Mouse (Mus musculus) neural tube, embryonic 14.5 days (tissue): Measurements from ENCODE around the gene Olfr640. TPM values are rescaled to one million over a fixed set of nuclear protein-coding genes. Genes with fewer than 3 reads are reported as not detected.

Source experiments
- ATAC-seq: fragments of 200-750 bp; cut with Nextera tagmentation; 2 replicates; pipeline ENCODE4 v1.8.0; 2017; ENCODE audit warnings: low read depth, mild to moderate bottlenecking, moderate TSS enrichment, moderate library complexity
- H3K27ac ChIP-seq: fragments of 300-500 bp; sonication (generic); 2 replicates; pipeline ENCODE4 v1.5.1; 2014; ENCODE audit warnings: low read depth, mild to moderate bottlenecking, control low read depth, low read length, moderate library complexity, mixed read lengths
- H3K27me3 ChIP-seq: fragments of 300-500 bp; sonication (generic); 2 replicates; pipeline ENCODE4 v1.6.1; 2014; ENCODE audit warnings: low read length; ENCODE audit not compliant: control insufficient read depth, insufficient read depth
- H3K36me3 ChIP-seq: fragments of 300-500 bp; sonication (generic); 2 replicates; pipeline ENCODE4 v1.6.1; 2014; ENCODE audit warnings: low read length, mixed read lengths; ENCODE audit not compliant: control insufficient read depth, insufficient read depth
- H3K4me1 ChIP-seq: fragments of 300-500 bp; sonication (generic); 2 replicates; pipeline ENCODE4 v1.6.1; 2014; ENCODE audit warnings: low read length; ENCODE audit not compliant: control insufficient read depth, insufficient read depth
- H3K4me2 ChIP-seq: fragments of 300-500 bp; sonication (generic); 2 replicates; pipeline ENCODE4 v1.6.1; 2014; ENCODE audit warnings: mild to moderate bottlenecking, low read depth, low read length, control low read depth
- H3K4me3 ChIP-seq: fragments of 300-500 bp; sonication (generic); 2 replicates; pipeline ENCODE4 v1.5.1; 2014; ENCODE audit warnings: low read depth, low read length, control low read depth, mixed read lengths
- H3K9ac ChIP-seq: fragments of 300-500 bp; sonication (generic); replicated peaks from 2 replicates; pipeline ENCODE4 v1.6.1; 2014; ENCODE audit warnings: low read depth, mild to moderate bottlenecking, control low read depth, low read length, mixed read lengths
- H3K9me3 ChIP-seq: fragments of 300-500 bp; sonication (generic); 2 replicates; pipeline ENCODE4 v1.6.1; 2016; ENCODE audit warnings: low read length; ENCODE audit not compliant: control insufficient read depth
- WGBS: fragments of 180-500 bp; shearing (Covaris S2); extraction: QIAGEN DNeasy Blood & Tissue Kit; methylation state at CpG from one replicate; pipeline ENCODE4 v1.1.7; 2014; 5-methylcytosine and 5-hydroxymethylcytosine counted together
- polyA plus RNA-seq: library from polyadenylated mRNA; unstranded; fragments of >200 nt; fragmentation: Nextera tagmentation; extraction: Ambion mirVana; gene quantifications from 2 replicates; pipeline ENCODE4 v1.2.1, GENCODE M21; 2014

Gene Olfr640
- polyA plus RNA-seq = not detected in 2 replicates

- Histone ChIP-seq H3K9me3 (no peaks in the 10 kb centered on the region), H3K27me3 (no peaks in the 10 kb centered on the region), H3K4me3 (no peak within 1 kb of the TSS), H3K27ac (no peak within 1 kb of the TSS), H3K9ac (no peak within 1 kb of the TSS), H3K36me3 (no peaks in the 10 kb centered on the region), H3K4me1 (no peaks in the 10 kb centered on the region), H3K4me2 (no peak within 1 kb of the TSS)
- WGBS = 72% methylated on average over 6 of the region's 6 CpGs
- ATAC-seq = no peak
Observed at GRCm38 (mm10) chr7:104025473-104025872, at the start of gene Olfr640. TSS of gene Olfr640 (minus strand) at chr7:104025573.

- no peak for ATAC-seq
- no peak within 1 kb of the TSS for H3K27ac ChIP-seq
Observed at GRCm38 (mm10) chr7:104071769-104072168, 46.4 kb upstream of the Olfr640 start, which contains the start of gene Olfr644. TSS of gene Olfr644 (minus strand) at chr7:104071869.

DNA sequence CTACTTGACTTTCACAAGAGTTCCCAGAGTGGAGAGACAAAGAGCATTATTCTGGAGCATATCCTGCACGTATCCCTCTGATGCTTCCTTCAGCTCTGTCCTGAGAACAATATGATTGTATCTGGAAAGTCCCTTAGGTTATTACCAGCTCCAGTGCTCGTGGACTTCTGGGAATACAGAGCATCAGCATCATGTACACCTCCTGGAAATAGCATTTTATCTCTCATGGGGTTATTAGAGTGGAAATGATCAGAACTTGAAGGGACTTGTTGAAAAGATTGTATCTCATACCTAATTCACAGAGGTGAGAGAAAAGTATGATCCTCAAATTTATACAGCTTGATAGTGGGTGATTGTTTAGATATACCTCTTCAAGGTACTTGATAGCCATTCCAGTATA lies 36.0 kb upstream of the Olfr640 start, which contains the start of gene 4930516K23Rik:
Gene 4930516K23Rik, minus strand, starts transcription at position 101 of the 400 bp plus-strand sequence.
- Histone ChIP-seq H3K27me3 (no peaks in the 10 kb centered on the region), H3K4me2 (no peak within 1 kb of the TSS), H3K27ac (no peak within 1 kb of the TSS), H3K4me1 (no peaks in the 10 kb centered on the region), H3K4me3 (no peak within 1 kb of the TSS), H3K9me3 (no peaks in the 10 kb centered on the region), H3K9ac (no peak within 1 kb of the TSS), H3K36me3 (no peaks in the 10 kb centered on the region)
- WGBS = 53% methylated on average over 2 of the region's 2 CpGs
- ATAC-seq = no peak

More at GRCm38 (mm10) chr7:104071769-104072168, 46.4 kb upstream of the Olfr640 start, which contains the start of gene Olfr644:
- no peak within 1 kb of the TSS for H3K4me2 ChIP-seq
- H3K36me3 ChIP-seq = no peaks in the 10 kb centered on the region
- WGBS = 78% methylated on average over 2 of the region's 2 CpGs
- no peaks in the 10 kb centered on the region for H3K27me3 ChIP-seq
- no peaks in the 10 kb centered on the region for H3K9me3 ChIP-seq
- H3K4me3 ChIP-seq = no peak within 1 kb of the TSS
- H3K4me1 ChIP-seq = no peaks in the 10 kb centered on the region
- no peak within 1 kb of the TSS for H3K9ac ChIP-seq

DNA sequence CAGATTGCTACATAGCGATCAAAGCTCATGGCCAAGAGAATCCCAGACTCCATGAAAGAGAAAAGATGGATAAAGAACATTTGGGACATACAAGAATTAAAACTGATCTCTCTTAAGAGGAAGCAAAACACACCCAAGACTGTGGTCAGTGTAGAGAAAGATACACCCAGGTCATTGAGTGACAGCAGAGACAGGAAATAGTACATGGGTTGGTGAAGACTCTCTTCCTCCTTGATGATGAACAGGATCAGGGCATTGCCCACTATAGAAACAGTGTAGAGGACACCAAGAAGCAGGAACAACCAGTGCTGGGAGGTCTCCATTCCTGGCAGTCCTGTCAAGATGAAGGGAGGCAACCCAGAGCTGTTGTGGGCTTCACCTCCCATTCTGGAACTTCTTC lies 33.8 kb upstream of the Olfr640 start:
- Histone ChIP-seq H3K27me3 (no peaks in the 10 kb centered on the region), H3K9ac (no peak overlapping the region), H3K27ac (no peak overlapping the region), H3K36me3 (no peaks in the 10 kb centered on the region), H3K4me1 (no peaks in the 10 kb centered on the region), H3K4me2 (no peak overlapping the region), H3K9me3 (no peaks in the 10 kb centered on the region), H3K4me3 (no peak overlapping the region)
- WGBS = 92% methylated on average over 1 of the region's 1 CpGs
- ATAC-seq = no peak

GRCm38 (mm10) chr7:104052566-104052965 lies 27.2 kb upstream of the Olfr640 start, which contains the start of gene Olfr642:
TSS of gene Olfr642 (minus strand) at chr7:104052666.
- Histone ChIP-seq H3K27ac (no peak within 1 kb of the TSS), H3K4me1 (no peaks in the 10 kb centered on the region), H3K9me3 (no peaks in the 10 kb centered on the region), H3K4me2 (no peak within 1 kb of the TSS), H3K9ac (no peak within 1 kb of the TSS), H3K36me3 (no peaks in the 10 kb centered on the region), H3K27me3 (no peaks in the 10 kb centered on the region), H3K4me3 (no peak within 1 kb of the TSS)
- WGBS = 79% methylated on average over 1 of the region's 1 CpGs
- ATAC-seq = no peak

DNA sequence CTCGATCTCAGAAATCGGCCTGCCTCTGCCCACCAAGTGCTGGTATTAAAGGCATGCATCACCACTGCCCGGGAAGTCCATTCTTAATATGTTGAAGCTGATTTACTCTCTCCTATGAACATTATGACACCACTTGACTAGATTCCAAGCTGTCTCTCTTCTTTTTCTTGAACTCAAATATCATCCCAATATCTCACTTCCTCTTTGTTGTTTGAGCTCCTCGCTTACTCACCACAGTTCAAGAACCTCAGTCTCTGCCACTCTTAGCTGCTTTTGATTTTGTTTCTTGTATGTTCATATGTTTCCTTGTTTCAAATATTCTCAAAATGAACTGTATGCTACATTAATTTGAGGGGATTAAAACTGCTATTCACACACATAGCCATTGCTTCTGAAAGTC lies 25.4 kb upstream of the Olfr640 start:
- 94% methylated on average over 4 of the region's 4 CpGs for WGBS
- Histone ChIP-seq H3K27ac (no peak overlapping the region), H3K4me2 (no peak overlapping the region), H3K36me3 (no peaks in the 10 kb centered on the region), H3K9me3 (no peaks in the 10 kb centered on the region), H3K27me3 (no peaks in the 10 kb centered on the region), H3K9ac (no peak overlapping the region), H3K4me3 (no peak overlapping the region), H3K4me1 (no peaks in the 10 kb centered on the region)
- ATAC-seq = no peak

DNA sequence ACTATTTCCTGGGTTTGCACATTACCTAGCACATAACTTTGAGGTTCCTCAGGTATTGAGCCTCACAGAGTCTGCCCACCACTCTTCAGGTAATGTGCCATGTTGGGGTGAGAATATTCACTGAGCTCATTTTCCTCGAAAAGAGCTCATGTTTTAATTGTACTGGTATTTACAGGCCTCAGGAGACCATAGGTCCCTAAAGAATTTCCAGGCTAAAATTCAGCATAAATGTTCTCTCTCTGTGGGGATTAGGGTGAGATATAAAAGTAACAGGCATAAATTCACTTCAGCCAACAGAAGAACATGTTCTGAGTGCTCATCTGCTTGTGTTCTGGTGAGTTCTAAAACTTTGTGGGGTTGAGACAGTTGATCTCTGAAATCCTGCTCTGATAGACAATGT lies 9.8 kb upstream of the Olfr640 start, which contains the start of gene Olfr641:
Gene Olfr641, plus strand, starts transcription at position 301 of the 400 bp plus-strand sequence.
- H3K4me1 ChIP-seq = no peaks in the 10 kb centered on the region
- no peaks in the 10 kb centered on the region for H3K27me3 ChIP-seq
- H3K4me2 ChIP-seq = no peak within 1 kb of the TSS
- H3K4me3 ChIP-seq = no peak within 1 kb of the TSS
- H3K27ac ChIP-seq = no peak within 1 kb of the TSS
- no peak within 1 kb of the TSS for H3K9ac ChIP-seq
- 64% methylated on average over 1 of the region's 1 CpGs for WGBS
- no peaks in the 10 kb centered on the region for H3K9me3 ChIP-seq
- ATAC-seq = no peak
- H3K36me3 ChIP-seq = no peaks in the 10 kb centered on the region

GRCm38 (mm10) chr7:104026978-104027377 lies 1.6 kb upstream of the Olfr640 start:
- H3K4me1 ChIP-seq = no peaks in the 10 kb centered on the region
- WGBS = 84% methylated on average over 3 of the region's 3 CpGs
- no peak overlapping the region for H3K4me3 ChIP-seq
- no peak overlapping the region for H3K4me2 ChIP-seq
- no peaks in the 10 kb centered on the region for H3K36me3 ChIP-seq
- no peaks in the 10 kb centered on the region for H3K9me3 ChIP-seq
- no peak overlapping the region for H3K27ac ChIP-seq
- no peak for ATAC-seq
- H3K27me3 ChIP-seq = no peaks in the 10 kb centered on the region
- no peak overlapping the region for H3K9ac ChIP-seq

DNA sequence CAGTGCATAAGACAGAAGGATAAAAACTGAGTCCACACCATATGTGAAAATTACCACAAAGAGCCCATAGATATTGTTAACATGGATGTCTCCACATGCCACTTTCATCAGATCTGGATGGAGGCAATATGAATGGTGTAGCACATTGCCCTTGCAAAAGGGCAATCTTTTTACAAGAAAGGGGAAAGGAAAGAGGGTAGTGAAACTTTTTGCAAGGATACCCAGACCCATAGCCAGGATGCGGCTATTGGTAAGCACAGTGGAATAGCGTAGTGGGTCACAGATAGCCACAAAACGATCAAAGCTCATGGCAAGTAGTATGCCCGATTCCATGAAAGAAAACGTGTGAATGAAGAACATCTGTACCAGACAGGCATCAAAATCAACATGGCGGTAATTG lies 3.7 kb downstream of the Olfr640 start:
- Histone ChIP-seq H3K9me3 (no peaks in the 10 kb centered on the region), H3K4me2 (no peak overlapping the region), H3K9ac (no peak overlapping the region), H3K36me3 (no peaks in the 10 kb centered on the region), H3K4me1 (no peaks in the 10 kb centered on the region), H3K27me3 (no peaks in the 10 kb centered on the region), H3K4me3 (no peak overlapping the region), H3K27ac (no peak overlapping the region)
- 88% methylated on average over 6 of the region's 6 CpGs for WGBS
- no peak for ATAC-seq
